Mouse (Mus musculus) ES-Bruce4 (cell line): ENCODE measurements around the gene Rs1. TPM values are rescaled to one million over a fixed set of nuclear protein-coding genes. Genes with fewer than 3 reads are reported as not detected.

ENCODE experiments used
- H3K27ac ChIP-seq: 2 replicates; pipeline ENCODE4 v1.5.1; 2012; ENCODE audit warnings: low read length, inconsistent platforms; ENCODE audit not compliant: insufficient read depth
- H3K27me3 ChIP-seq: 2 replicates; pipeline ENCODE4 v1.6.1; 2012; ENCODE audit warnings: mild to moderate bottlenecking, low read length, inconsistent platforms; ENCODE audit not compliant: control insufficient read depth, poor library complexity, insufficient read depth, severe bottlenecking
- H3K36me3 ChIP-seq: 2 replicates; pipeline ENCODE4 v1.6.1; 2012; ENCODE audit warnings: inconsistent platforms, mild to moderate bottlenecking, low read length, moderate library complexity; ENCODE audit not compliant: control insufficient read depth, poor library complexity, insufficient read depth, severe bottlenecking
- H3K4me1 ChIP-seq: one replicate; pipeline ENCODE4 v1.8.1; 2011; ENCODE audit warnings: low read length; ENCODE audit not compliant: control insufficient read depth, insufficient read depth
- H3K4me3 ChIP-seq: 2 replicates; pipeline ENCODE4 v1.5.1; 2011; ENCODE audit warnings: low read depth, mild to moderate bottlenecking, low read length
- H3K9ac ChIP-seq: 2 replicates; pipeline ENCODE4 v1.6.1; 2012; ENCODE audit warnings: low read depth, mild to moderate bottlenecking, inconsistent platforms; ENCODE audit not compliant: poor library complexity, severe bottlenecking
- H3K9me3 ChIP-seq: replicated peaks from 2 replicates; pipeline ENCODE4 v1.6.1; 2012; ENCODE audit warnings: mild to moderate bottlenecking, low read length, inconsistent platforms; ENCODE audit not compliant: control insufficient read depth, poor library complexity, insufficient read depth, severe bottlenecking
- CTCF ChIP-seq: IDR thresholded peaks from one replicate; pipeline ENCODE4 v1.8.1; 2011; ENCODE audit warnings: low read depth, low read length
- EP300 ChIP-seq: IDR thresholded peaks from 2 replicates; pipeline ENCODE4 v1.6.1; 2011; ENCODE audit warnings: low read depth, low read length; ENCODE audit not compliant: insufficient read depth
- POLR2A ChIP-seq: IDR thresholded peaks from one replicate; pipeline ENCODE4 v1.8.1; 2011; ENCODE audit warnings: low read length; ENCODE audit not compliant: insufficient read depth
- polyA plus RNA-seq: library from polyadenylated mRNA; stranded (reverse); fragments of >200 nt; gene quantifications from 2 replicates; pipeline ENCODE4 v1.2.4, GENCODE M21; 2011; ENCODE audit warnings: low read depth; ENCODE audit not compliant: missing spikeins, insufficient read depth, insufficient read length

Gene Rs1
- polyA plus RNA-seq, 1 experiment = not detected

DNA sequence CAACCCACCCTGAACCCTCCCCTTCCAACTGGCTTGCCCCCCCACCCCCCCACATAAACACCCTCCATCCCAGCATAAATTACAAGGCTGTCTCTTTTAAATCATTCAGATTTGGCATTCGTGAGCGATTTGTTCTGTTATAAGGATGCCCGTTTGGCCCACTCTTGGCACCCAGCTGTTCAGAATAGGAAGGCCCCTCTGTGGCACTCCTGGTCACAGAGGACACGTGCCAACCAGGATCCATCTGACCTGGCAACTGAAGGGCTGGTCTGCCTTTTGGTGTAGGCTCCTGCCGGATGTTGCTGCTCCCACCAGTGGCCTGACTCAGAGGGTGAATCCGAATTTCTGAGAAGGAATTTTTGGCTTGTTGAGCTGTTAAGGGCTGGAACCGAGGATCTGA, 40.4 kb downstream of the Rs1 start:
- Histone ChIP-seq H3K36me3 (no peaks in the 10 kb centered on the region), H3K4me1 (no peaks in the 10 kb centered on the region), H3K4me3 (no peak overlapping the region), H3K9me3 (no peaks in the 10 kb centered on the region), H3K27ac (no peak overlapping the region), H3K9ac (no peak overlapping the region), H3K27me3 (no peaks in the 10 kb centered on the region)
- TF ChIP-seq POLR2A (no peak), EP300 (no peak), CTCF (no peak)

Other genes with a start within 250 kb of the Rs1 start
- not detected in 2 replicates for gene Ppef1, start 32.2 kb upstream of the Rs1 start, polyA plus RNA-seq
- 0.65 and 1.3 TPM in 2 replicates for gene Gja6, start 139.0 kb downstream of the Rs1 start, polyA plus RNA-seq
- gene Cdkl5, start 226.7 kb downstream of the Rs1 start, polyA plus RNA-seq = 7.3 and 7.8 TPM in 2 replicates